Mouse (Mus musculus) lung, postnatal 0 days (tissue): ENCODE data around the gene Dcaf12l2. TPM values are rescaled to one million over a fixed set of nuclear protein-coding genes. Genes with fewer than 3 reads are reported as not detected.

ENCODE experiments used
- ATAC-seq: fragments of 200-750 bp; cut with Nextera tagmentation; 2 replicates; pipeline ENCODE4 v1.8.0; 2017; ENCODE audit warnings: moderate library complexity
- DNase-seq: peaks from one replicate; pipeline ENCODE4 v3.0.0-alpha.2; 2016; ENCODE audit warnings: low spot score
- H3K27ac ChIP-seq: fragments of 300-500 bp; sonication (generic); 2 replicates; pipeline ENCODE4 v1.5.1; 2014; ENCODE audit warnings: antibody characterized with exemption, mild to moderate bottlenecking, low read length, mixed read lengths
- H3K27me3 ChIP-seq: fragments of 300-500 bp; sonication (generic); replicated peaks from 2 replicates; pipeline ENCODE4 v1.6.1; 2014; ENCODE audit warnings: low read length, mixed read lengths; ENCODE audit not compliant: insufficient read depth
- H3K36me3 ChIP-seq: fragments of 300-500 bp; sonication (generic); 2 replicates; pipeline ENCODE4 v1.6.1; 2014; ENCODE audit warnings: low read length, mixed read lengths; ENCODE audit not compliant: insufficient read depth
- H3K4me1 ChIP-seq: fragments of 300-500 bp; sonication (generic); 2 replicates; pipeline ENCODE4 v1.6.1; 2014; ENCODE audit warnings: antibody characterized with exemption, low read depth, low read length, mixed read lengths; ENCODE audit not compliant: insufficient read depth
- H3K4me2 ChIP-seq: fragments of 300-500 bp; sonication (generic); replicated peaks from 2 replicates; pipeline ENCODE4 v1.6.1; 2014; ENCODE audit warnings: low read depth, mild to moderate bottlenecking, low read length, moderate library complexity, mixed read lengths
- H3K4me3 ChIP-seq: fragments of 300-500 bp; sonication (generic); 2 replicates; pipeline ENCODE4 v1.5.1; 2014; ENCODE audit warnings: low read depth, low read length
- H3K9ac ChIP-seq: fragments of 300-500 bp; sonication (generic); replicated peaks from 2 replicates; pipeline ENCODE4 v1.6.1; 2014; ENCODE audit warnings: low read depth, mild to moderate bottlenecking
- H3K9me3 ChIP-seq: fragments of 300-500 bp; sonication (generic); 2 replicates; pipeline ENCODE4 v1.6.1; 2016; ENCODE audit warnings: low read length, mixed read lengths
- CTCF ChIP-seq: IDR thresholded peaks from 2 replicates; pipeline ENCODE4 v1.5.1; 2016; ENCODE audit warnings: antibody characterized with exemption, mild to moderate bottlenecking
- EP300 ChIP-seq: IDR thresholded peaks from 2 replicates; pipeline ENCODE4 v1.6.1; 2016; ENCODE audit warnings: antibody characterized with exemption, mild to moderate bottlenecking, control low read depth
- WGBS: fragments of 180-500 bp; shearing (Covaris S2); extraction: QIAGEN DNeasy Blood & Tissue Kit; methylation state at CpG from one replicate; pipeline ENCODE4 v1.1.7; 2014; 5-methylcytosine and 5-hydroxymethylcytosine counted together
- polyA plus RNA-seq: library from polyadenylated mRNA; unstranded; fragments of >200 nt; fragmentation: Nextera tagmentation; extraction: Ambion mirVana; gene quantifications from 2 replicates; pipeline ENCODE4 v1.2.1, GENCODE M21; 2015

Gene Dcaf12l2
- polyA plus RNA-seq = 0.23 TPM in 1 of 2 replicates, not detected in the other

- Histone ChIP-seq H3K36me3 (no peaks in the 10 kb centered on the region), H3K9ac (no peak within 1 kb of the TSS), H3K4me3 (peak within 1 kb of the TSS; percentile 35), H3K4me1 (no peaks in the 10 kb centered on the region), H3K27ac (no peak within 1 kb of the TSS), H3K9me3 (no peaks in the 10 kb centered on the region), H3K4me2 (peak within 1 kb of the TSS; percentile 63), H3K27me3 (no peaks in the 10 kb centered on the region)
- TF ChIP-seq EP300 (no peak), CTCF (no peak)
- WGBS = 12% methylated on average over 24 of the region's 57 CpGs
- ATAC-seq = peak; percentile 50
- peak; percentile 39 for DNase-seq
These were observed at the start of gene Dcaf12l2 for GRCm38 (mm10) chrX:44367646-44368521. TSS of gene Dcaf12l2 (minus strand) at chrX:44368342.

- Histone ChIP-seq H3K27me3 (no peaks in the 10 kb centered on the region), H3K9me3 (no peaks in the 10 kb centered on the region), H3K4me1 (no peaks in the 10 kb centered on the region), H3K4me2 (peak overlapping the region; percentile 63; the same call in 1 of the 2 replicates), H3K36me3 (no peaks in the 10 kb centered on the region), H3K4me3 (no peak overlapping the region), H3K27ac (no peak overlapping the region), H3K9ac (no peak overlapping the region)
- 63% methylated on average over 14 of the region's 14 CpGs for WGBS
- ATAC-seq (no peak), DNase-seq (no peak)
- TF ChIP-seq CTCF = no peak
- TF ChIP-seq EP300 = no peak
These were observed 879 bp downstream of the Dcaf12l2 start for GRCm38 (mm10) chrX:44367280-44367645.
